Mouse (Mus musculus) T-helper 17 cell (primary cell): ENCODE measurements at regions not wholly inside any gene's neighbourhood (a gene's known extent, or its start where the extent isn't known, plus 50 kb on each side); places are given as distances from the start of the nearest gene placed in this dataset.
"Not testable (repeated sequence)": the region's sequence is repeated elsewhere in the genome, so short reads cannot be mapped to it uniquely, and the experiment has no call there.

ENCODE experiments used
- in situ Hi-C, 2 experiments: fragments of 300-600 bp; cut with MboI, MseI; formaldehyde crosslinking; loops; 1 replicate in 1 of 2; 2 replicates in 1 of 2; pipeline ENCODE4 v1.15.1; 2025; ENCODE audit warnings: high pct_unique_total_duplicates in 2 of 2

GRCm38 (mm10) chr16:31508981-31509380, 86.9 kb downstream of the Bdh1 start:
- in situ Hi-C loops: no loop called here

- in situ Hi-C loops: no loop called here
These were observed 88.0 kb downstream of the Bdh1 start for GRCm38 (mm10) chr16:31510097-31510496.

- in situ Hi-C loops: no loop called here
These were observed 96.7 kb downstream of the Bdh1 start for GRCm38 (mm10) chr16:31518816-31519215.

- in situ Hi-C loops: no loop called here
These were observed 98.0 kb downstream of the Bdh1 start for GRCm38 (mm10) chr16:31520081-31520480.

GRCm38 (mm10) chr16:31521786-31522185, 99.7 kb downstream of the Bdh1 start:
- in situ Hi-C loops: no loop called here

GRCm38 (mm10) chr16:31526711-31527344, 104.7 kb downstream of the Bdh1 start:
- in situ Hi-C loops: no loop called here

- in situ Hi-C loops: no loop called here
These were observed 106.7 kb downstream of the Bdh1 start for GRCm38 (mm10) chr16:31528596-31529283.

- in situ Hi-C loops: no loop called here
These were observed 107.3 kb downstream of the Bdh1 start for GRCm38 (mm10) chr16:31529284-31529958.

- in situ Hi-C loops: no loop called here
These were observed 108.0 kb downstream of the Bdh1 start for GRCm38 (mm10) chr16:31530090-31530489.

GRCm38 (mm10) chr16:31533196-31533777, 111.2 kb downstream of the Bdh1 start:
- in situ Hi-C loops: no loop called here

- in situ Hi-C loops: no loop called here
These were observed 112.9 kb downstream of the Bdh1 start for GRCm38 (mm10) chr16:31534923-31535523.

GRCm38 (mm10) chr16:31536328-31536727, 114.2 kb downstream of the Bdh1 start:
- in situ Hi-C loops: no loop called here

GRCm38 (mm10) chr16:31538606-31539005, 116.5 kb downstream of the Bdh1 start:
- in situ Hi-C loops: no loop called here

- in situ Hi-C loops: no loop called here
These were observed 119.6 kb upstream of the Dlg1 start for GRCm38 (mm10) chr16:31543499-31544170.

- in situ Hi-C loops: no loop called here
These were observed 117.0 kb upstream of the Dlg1 start for GRCm38 (mm10) chr16:31546062-31546827.

- in situ Hi-C loops: no loop called here
These were observed 116.4 kb upstream of the Dlg1 start for GRCm38 (mm10) chr16:31546828-31547224.

- in situ Hi-C loops: no loop called here
These were observed 115.9 kb upstream of the Dlg1 start for GRCm38 (mm10) chr16:31547391-31547790.

GRCm38 (mm10) chr16:31549975-31550374, 113.3 kb upstream of the Dlg1 start:
- in situ Hi-C loops: no loop called here

GRCm38 (mm10) chr16:31550539-31550938, 112.7 kb upstream of the Dlg1 start:
- in situ Hi-C loops: not testable (repeated sequence)

- in situ Hi-C loops: no loop called here
These were observed 111.7 kb upstream of the Dlg1 start for GRCm38 (mm10) chr16:31551416-31552151.
